Mouse (Mus musculus) liver, embryonic 12.5 days (tissue): ENCODE data around the gene Hsd17b13. TPM values are rescaled to one million over a fixed set of nuclear protein-coding genes. Genes with fewer than 3 reads are reported as not detected.
"Not testable (repeated sequence)": the region's sequence is repeated elsewhere in the genome, so short reads cannot be mapped to it uniquely, and the experiment has no call there.

Source experiments
- ATAC-seq: fragments of 200-750 bp; cut with Nextera tagmentation; 2 replicates; pipeline ENCODE4 v1.8.0; 2017; ENCODE audit warnings: moderate number of reproducible peaks, mild to moderate bottlenecking, moderate library complexity
- H3K27ac ChIP-seq: fragments of 300-500 bp; sonication (generic); 2 replicates; pipeline ENCODE4 v1.5.1; 2016; ENCODE audit warnings: mild to moderate bottlenecking
- H3K27me3 ChIP-seq: fragments of 300-500 bp; sonication (generic); replicated peaks from 2 replicates; pipeline ENCODE4 v1.6.1; 2016; ENCODE audit warnings: mild to moderate bottlenecking, moderate library complexity
- H3K36me3 ChIP-seq: fragments of 300-500 bp; sonication (generic); 2 replicates; pipeline ENCODE4 v1.6.1; 2016; ENCODE audit warnings: mild to moderate bottlenecking, moderate library complexity
- H3K4me1 ChIP-seq: fragments of 300-500 bp; sonication (generic); 2 replicates; pipeline ENCODE4 v1.6.1; 2016
- H3K4me2 ChIP-seq: fragments of 300-500 bp; sonication (generic); 2 replicates; pipeline ENCODE4 v1.6.1; 2016; ENCODE audit warnings: mild to moderate bottlenecking, moderate library complexity
- H3K4me3 ChIP-seq: fragments of 300-500 bp; sonication (generic); 2 replicates; pipeline ENCODE4 v1.5.1; 2016; ENCODE audit warnings: mild to moderate bottlenecking, moderate library complexity
- H3K9ac ChIP-seq: fragments of 300-500 bp; sonication (generic); 2 replicates; pipeline ENCODE4 v1.6.1; 2016; ENCODE audit warnings: mild to moderate bottlenecking, moderate library complexity
- H3K9me3 ChIP-seq: fragments of 300-500 bp; sonication (generic); replicated peaks from 2 replicates; pipeline ENCODE4 v1.6.1; 2016; ENCODE audit warnings: mild to moderate bottlenecking, moderate library complexity
- WGBS: fragments of 180-500 bp; shearing (Covaris S2); methylation state at CpG from one replicate; pipeline ENCODE4 v1.1.7; 2016; ENCODE audit not compliant: insufficient replicate concordance; 5-methylcytosine and 5-hydroxymethylcytosine counted together
- polyA plus RNA-seq: library from polyadenylated mRNA; unstranded; fragments of >200 nt; fragmentation: Nextera tagmentation; extraction: Ambion mirVana; gene quantifications from 2 replicates; pipeline ENCODE4 v1.2.1, GENCODE M21; 2016

The Hsd17b13 gene
- polyA plus RNA-seq, 1 experiment from 2014 or later, result 0.21 TPM

DNA sequence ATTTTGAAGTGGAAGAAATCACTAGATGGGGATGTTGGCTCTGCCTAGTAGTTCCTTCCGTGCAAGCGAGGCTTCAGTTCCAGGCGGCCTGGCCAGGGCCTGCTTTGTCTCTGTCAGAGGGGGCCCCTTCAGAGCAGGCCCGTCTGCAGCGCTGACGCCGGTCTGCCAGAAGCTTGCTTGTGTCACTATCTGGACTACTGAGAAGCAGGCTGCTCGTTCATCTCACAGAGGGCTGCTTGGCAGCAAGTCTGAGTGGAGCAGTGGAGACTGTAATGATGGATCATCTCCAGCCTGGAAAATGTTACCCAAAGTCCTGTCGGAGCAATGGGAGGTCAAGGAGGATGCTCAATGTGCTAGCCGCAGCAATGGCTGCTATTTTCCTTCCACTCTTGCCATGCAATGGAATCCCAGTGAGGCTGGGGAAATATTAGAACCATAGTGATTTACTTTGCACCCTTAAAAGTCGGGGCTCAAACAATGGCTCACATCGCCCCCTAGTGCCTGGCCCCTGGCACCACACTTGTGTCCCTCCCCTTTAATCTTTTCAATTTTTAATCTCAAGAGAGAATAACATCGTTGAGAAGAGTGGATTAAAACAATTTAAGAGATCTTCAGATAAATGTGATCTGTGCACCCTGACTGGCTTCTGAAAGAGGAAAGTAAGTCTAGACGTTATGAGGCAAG lies 40.2 kb downstream of the Hsd17b13 start:
- H3K4me3 ChIP-seq, result no peak overlapping the region
- no peaks in the 10 kb centered on the region for H3K9me3 ChIP-seq
- no peak overlapping the region for H3K9ac ChIP-seq
- no peak overlapping the region for H3K4me2 ChIP-seq
- H3K27me3 ChIP-seq, result no peaks in the 10 kb centered on the region
- 52% methylated on average over 14 of the region's 14 CpGs for WGBS
- no peak for ATAC-seq
- H3K4me1 ChIP-seq, result no peaks in the 10 kb centered on the region
- no peak overlapping the region for H3K27ac ChIP-seq
- H3K36me3 ChIP-seq, result no peaks in the 10 kb centered on the region

- not testable (repeated sequence) for ATAC-seq, H3K36me3 ChIP-seq, H3K4me3 ChIP-seq, H3K27ac ChIP-seq, H3K27me3 ChIP-seq, H3K9ac ChIP-seq, H3K4me1 ChIP-seq, H3K4me2 ChIP-seq, H3K9me3 ChIP-seq
Measured at GRCm38 (mm10) chr5:103931924-103932323, 45.3 kb downstream of the Hsd17b13 start.

GRCm38 (mm10) chr5:103930511-103930910 lies 46.7 kb downstream of the Hsd17b13 start:
- Histone ChIP-seq H3K4me2 (no peak overlapping the region), H3K27me3 (no peaks in the 10 kb centered on the region), H3K4me3 (no peak overlapping the region), H3K27ac (no peak overlapping the region), H3K9me3 (no peaks in the 10 kb centered on the region), H3K9ac (no peak overlapping the region), H3K36me3 (no peaks in the 10 kb centered on the region), H3K4me1 (0 out of 2 replicates have a peak, but pooled peaks cover 3% of the 10 kb centered on the region)
- ATAC-seq, result no peak
- WGBS, result 62% methylated on average over 5 of the region's 5 CpGs

DNA sequence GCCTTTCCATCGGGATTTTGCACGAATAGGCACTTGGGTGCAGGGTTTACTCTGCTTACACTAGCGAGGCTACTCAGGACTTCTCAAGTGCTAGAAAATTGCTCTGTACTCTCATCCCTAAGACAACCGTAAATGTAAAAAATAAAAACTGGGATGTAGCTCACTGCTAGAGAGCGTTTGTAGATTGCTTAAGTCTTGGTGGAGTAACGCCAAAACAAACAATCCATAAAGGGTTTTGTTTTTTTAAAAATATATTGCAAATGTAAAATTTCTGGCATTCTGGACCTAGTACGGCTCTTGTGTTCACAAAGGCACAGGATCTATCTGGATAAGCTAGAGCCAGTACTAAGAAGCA lies 49.0 kb downstream of the Hsd17b13 start:
- Histone ChIP-seq H3K4me1 (0 out of 2 replicates have a peak, but pooled peaks cover 3% of the 10 kb centered on the region), H3K9ac (no peak overlapping the region), H3K36me3 (no peaks in the 10 kb centered on the region), H3K27ac (no peak overlapping the region), H3K9me3 (no peaks in the 10 kb centered on the region), H3K27me3 (no peaks in the 10 kb centered on the region), H3K4me3 (no peak overlapping the region), H3K4me2 (peak overlapping the region; percentile 58; the same call in 1 of the 2 replicates)
- ATAC-seq, result no peak
- WGBS, result 74% methylated on average over 7 of the region's 7 CpGs

GRCm38 (mm10) chr5:103927429-103928195 lies 49.6 kb downstream of the Hsd17b13 start:
- 22% methylated on average over 27 of the region's 27 CpGs for WGBS
- peak; percentile 54 for ATAC-seq
- peak overlapping the region; percentile 58 for H3K4me2 ChIP-seq
- peak overlapping the region; percentile 31 for H3K4me3 ChIP-seq
- H3K27me3 ChIP-seq, result no peaks in the 10 kb centered on the region
- H3K36me3 ChIP-seq, result no peaks in the 10 kb centered on the region
- H3K27ac ChIP-seq, result no peak overlapping the region
- H3K9me3 ChIP-seq, result no peaks in the 10 kb centered on the region
- peak overlapping the region; percentile 42; the same call in 1 of the 2 replicates for H3K9ac ChIP-seq
- 0 out of 2 replicates have a peak, but pooled peaks cover 3% of the 10 kb centered on the region for H3K4me1 ChIP-seq

GRCm38 (mm10) chr5:103926398-103926797 lies 50.8 kb downstream of the Hsd17b13 start:
- H3K4me1 ChIP-seq, result 0 out of 2 replicates have a peak, but pooled peaks cover 3% of the 10 kb centered on the region
- no peaks in the 10 kb centered on the region for H3K9me3 ChIP-seq
- no peak overlapping the region for H3K9ac ChIP-seq
- ATAC-seq, result no peak
- no peak overlapping the region for H3K4me2 ChIP-seq
- H3K36me3 ChIP-seq, result no peaks in the 10 kb centered on the region
- H3K27me3 ChIP-seq, result no peaks in the 10 kb centered on the region
- H3K4me3 ChIP-seq, result no peak overlapping the region
- no peak overlapping the region for H3K27ac ChIP-seq
- 53% methylated on average over 12 of the region's 12 CpGs for WGBS

GRCm38 (mm10) chr5:103923755-103924154 lies 53.5 kb downstream of the Hsd17b13 start:
- 0 out of 2 replicates have a peak, but pooled peaks cover 3% of the 10 kb centered on the region for H3K4me1 ChIP-seq
- no peak for ATAC-seq
- no peak overlapping the region for H3K9ac ChIP-seq
- H3K4me3 ChIP-seq, result no peak overlapping the region
- no peak overlapping the region for H3K4me2 ChIP-seq
- no peaks in the 10 kb centered on the region for H3K27me3 ChIP-seq
- WGBS, result 66% methylated on average over 2 of the region's 2 CpGs
- no peak overlapping the region for H3K27ac ChIP-seq
- H3K36me3 ChIP-seq, result no peaks in the 10 kb centered on the region
- H3K9me3 ChIP-seq, result no peaks in the 10 kb centered on the region

GRCm38 (mm10) chr5:103923101-103923500 lies 54.1 kb downstream of the Hsd17b13 start:
- H3K27me3 ChIP-seq, result no peaks in the 10 kb centered on the region
- no peak overlapping the region for H3K27ac ChIP-seq
- H3K36me3 ChIP-seq, result no peaks in the 10 kb centered on the region
- H3K4me2 ChIP-seq, result no peak overlapping the region
- no peak overlapping the region for H3K9ac ChIP-seq
- H3K4me3 ChIP-seq, result no peak overlapping the region
- no peaks in the 10 kb centered on the region for H3K9me3 ChIP-seq
- 0 out of 2 replicates have a peak, but pooled peaks cover 3% of the 10 kb centered on the region for H3K4me1 ChIP-seq
- 60% methylated on average over 6 of the region's 6 CpGs for WGBS
- ATAC-seq, result no peak

DNA sequence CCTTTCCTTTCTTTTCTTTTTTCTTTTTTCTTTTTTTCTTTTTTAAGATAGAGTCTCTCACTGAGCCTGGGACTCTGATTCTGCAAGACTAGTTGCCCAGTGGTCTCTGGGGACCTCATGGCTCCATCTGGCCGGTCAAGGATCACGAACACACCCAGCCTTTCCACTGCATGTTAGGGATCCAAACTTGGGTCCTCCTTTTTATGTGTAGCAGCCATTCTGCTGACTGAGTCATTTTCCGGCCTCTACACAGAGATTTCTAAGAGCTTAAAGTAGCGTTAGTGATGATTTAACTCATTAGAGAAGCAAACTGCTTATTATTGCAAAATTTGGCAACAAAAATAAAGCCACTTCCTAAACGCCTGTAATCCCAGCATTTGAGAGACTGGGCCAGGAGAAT lies 54.8 kb downstream of the Hsd17b13 start:
- Histone ChIP-seq H3K4me2 (no peak overlapping the region), H3K4me3 (no peak overlapping the region), H3K27me3 (no peaks in the 10 kb centered on the region), H3K9me3 (no peaks in the 10 kb centered on the region), H3K27ac (no peak overlapping the region), H3K36me3 (no peaks in the 10 kb centered on the region), H3K9ac (no peak overlapping the region), H3K4me1 (no peaks in the 10 kb centered on the region)
- ATAC-seq, result no peak
- WGBS, result 71% methylated on average over 5 of the region's 5 CpGs

DNA sequence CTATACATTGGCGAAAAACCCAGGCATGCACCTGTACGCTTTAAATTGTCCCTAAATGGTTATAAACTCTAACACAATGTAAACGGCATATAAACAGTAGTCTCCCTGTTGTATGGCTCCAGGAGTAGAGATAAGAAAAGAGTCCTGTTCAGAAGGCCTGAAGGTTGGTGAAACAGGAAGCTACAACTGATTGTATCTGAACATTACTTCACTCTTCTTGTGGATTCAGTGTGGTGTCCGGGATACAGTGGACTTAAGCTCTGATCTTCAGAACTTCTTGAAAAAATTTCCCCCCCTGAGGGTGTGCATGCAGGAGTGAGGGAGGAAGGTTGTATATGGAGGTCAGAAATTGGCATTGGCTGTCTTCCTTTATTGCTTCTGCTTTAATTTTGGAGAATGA lies 57.7 kb downstream of the Hsd17b13 start:
- H3K36me3 ChIP-seq, result no peaks in the 10 kb centered on the region
- no peaks in the 10 kb centered on the region for H3K4me1 ChIP-seq
- no peak overlapping the region for H3K4me2 ChIP-seq
- ATAC-seq, result no peak
- WGBS, result 38% methylated on average over 4 of the region's 4 CpGs
- H3K9ac ChIP-seq, result no peak overlapping the region
- no peak overlapping the region for H3K4me3 ChIP-seq
- no peaks in the 10 kb centered on the region for H3K9me3 ChIP-seq
- H3K27me3 ChIP-seq, result no peaks in the 10 kb centered on the region
- no peak overlapping the region for H3K27ac ChIP-seq

DNA sequence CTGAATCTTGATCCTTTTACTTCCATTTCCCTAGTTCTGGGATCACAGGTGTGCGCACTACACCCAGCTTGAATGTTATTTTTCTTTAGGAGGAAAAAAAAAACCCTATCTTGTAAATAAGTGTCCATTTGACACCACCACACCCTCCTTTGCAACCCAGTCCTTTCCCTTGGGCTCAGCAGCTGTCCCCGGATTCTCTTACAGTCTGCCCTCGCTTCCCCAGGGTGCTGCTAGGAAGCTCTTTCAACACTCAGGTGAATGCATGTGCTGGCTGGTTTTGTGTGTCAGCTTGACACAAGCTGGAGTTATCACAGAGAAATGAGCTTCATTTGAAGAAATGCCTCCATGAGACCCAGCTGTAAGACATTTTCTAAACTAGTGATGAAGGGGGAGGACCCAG lies 59.0 kb downstream of the Hsd17b13 start:
- H3K4me2 ChIP-seq, result no peak overlapping the region
- H3K9me3 ChIP-seq, result no peaks in the 10 kb centered on the region
- no peaks in the 10 kb centered on the region for H3K27me3 ChIP-seq
- 60% methylated on average over 3 of the region's 3 CpGs for WGBS
- no peak overlapping the region for H3K27ac ChIP-seq
- H3K36me3 ChIP-seq, result no peaks in the 10 kb centered on the region
- ATAC-seq, result no peak
- H3K9ac ChIP-seq, result no peak overlapping the region
- H3K4me1 ChIP-seq, result 0 out of 2 replicates have a peak, but pooled peaks cover 3% of the 10 kb centered on the region
- no peak overlapping the region for H3K4me3 ChIP-seq

- Histone ChIP-seq H3K9me3 (no peaks in the 10 kb centered on the region), H3K27me3 (0 out of 2 replicates have a peak, but pooled peaks cover 1% of the 10 kb centered on the region), H3K9ac (no peak overlapping the region), H3K36me3 (no peaks in the 10 kb centered on the region), H3K4me1 (0 out of 2 replicates have a peak, but pooled peaks cover 5% of the 10 kb centered on the region), H3K4me3 (no peak overlapping the region), H3K27ac (no peak overlapping the region), H3K4me2 (no peak overlapping the region)
- no peak for ATAC-seq
- 68% methylated on average over 8 of the region's 8 CpGs for WGBS
Measured at GRCm38 (mm10) chr5:103917357-103917895, 59.8 kb downstream of the Hsd17b13 start.
